Mouse (Mus musculus) hindbrain, embryonic 14.5 days (tissue): ENCODE measurements around the gene Fgf4. TPM values are rescaled to one million over a fixed set of nuclear protein-coding genes. Genes with fewer than 3 reads are reported as not detected.

ENCODE experiments used
- polyA plus RNA-seq: library from polyadenylated mRNA; unstranded; fragments of >200 nt; fragmentation: Nextera tagmentation; extraction: Ambion mirVana; gene quantifications from 2 replicates; pipeline ENCODE4 v1.2.1, GENCODE M21; 2014

Gene Fgf4
- polyA plus RNA-seq, 1 experiment from 2014 or later = not detected

Other genes starting within 250 kb of the Fgf4 start
- 4.5 and 5.6 TPM in 2 replicates for gene Ano1, start 95.4 kb upstream of the Fgf4 start, polyA plus RNA-seq
- 4.8 and 9.7 TPM in 2 replicates for gene Fgf3, start 9.3 kb upstream of the Fgf4 start, polyA plus RNA-seq
- gene Fgf15, start 49.2 kb downstream of the Fgf4 start, polyA plus RNA-seq = 13.7 and 18.5 TPM in 2 replicates
- gene LTO1, start 67.7 kb downstream of the Fgf4 start, polyA plus RNA-seq = 22.3 and 22.6 TPM in 2 replicates
- gene Ccnd1, start 92.6 kb downstream of the Fgf4 start, polyA plus RNA-seq = 28.1 and 35.6 TPM in 2 replicates